Mouse (Mus musculus) stomach, postnatal 0 days (tissue): ENCODE measurements around the gene Babam2.

Experiments
- CTCF ChIP-seq: IDR thresholded peaks from 2 replicates; pipeline ENCODE4 v1.5.1; 2016; ENCODE audit warnings: antibody characterized with exemption, low read depth, mild to moderate bottlenecking, moderate library complexity
- EP300 ChIP-seq: optimal IDR thresholded peaks from 2 replicates; pipeline ENCODE3; 2016; ENCODE audit warnings: antibody characterized with exemption

DNA sequence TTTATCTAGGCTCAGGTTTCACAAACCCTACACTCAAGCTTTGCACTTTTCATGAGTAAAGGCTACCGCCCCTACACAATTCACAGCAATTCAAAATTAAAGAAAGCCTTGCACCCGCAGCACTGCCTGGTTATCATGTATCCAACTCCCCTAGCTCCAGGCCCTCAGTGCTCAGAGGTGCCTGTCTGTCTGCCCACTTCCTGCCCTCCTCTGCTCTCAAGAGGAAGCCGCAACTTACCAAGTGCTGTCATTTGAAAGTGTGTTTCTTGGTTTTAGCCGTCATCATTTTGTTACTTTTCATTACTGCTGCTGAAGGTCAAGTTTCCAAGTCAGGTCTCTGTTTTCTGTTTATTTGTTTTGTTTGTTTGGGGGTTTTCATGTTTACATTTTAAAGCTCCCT lies 221.1 kb downstream of the Babam2 start:
- TF ChIP-seq EP300 (no peak), CTCF (no peak)
